Mouse (Mus musculus): ENCODE measurements around the gene Med9. TPM values are rescaled to one million over a fixed set of nuclear protein-coding genes. Genes with fewer than 3 reads are reported as not detected.

The Med9 gene
- polyA plus RNA-seq, 1 experiment from 2014 or later = 27.8 TPM

DNA sequence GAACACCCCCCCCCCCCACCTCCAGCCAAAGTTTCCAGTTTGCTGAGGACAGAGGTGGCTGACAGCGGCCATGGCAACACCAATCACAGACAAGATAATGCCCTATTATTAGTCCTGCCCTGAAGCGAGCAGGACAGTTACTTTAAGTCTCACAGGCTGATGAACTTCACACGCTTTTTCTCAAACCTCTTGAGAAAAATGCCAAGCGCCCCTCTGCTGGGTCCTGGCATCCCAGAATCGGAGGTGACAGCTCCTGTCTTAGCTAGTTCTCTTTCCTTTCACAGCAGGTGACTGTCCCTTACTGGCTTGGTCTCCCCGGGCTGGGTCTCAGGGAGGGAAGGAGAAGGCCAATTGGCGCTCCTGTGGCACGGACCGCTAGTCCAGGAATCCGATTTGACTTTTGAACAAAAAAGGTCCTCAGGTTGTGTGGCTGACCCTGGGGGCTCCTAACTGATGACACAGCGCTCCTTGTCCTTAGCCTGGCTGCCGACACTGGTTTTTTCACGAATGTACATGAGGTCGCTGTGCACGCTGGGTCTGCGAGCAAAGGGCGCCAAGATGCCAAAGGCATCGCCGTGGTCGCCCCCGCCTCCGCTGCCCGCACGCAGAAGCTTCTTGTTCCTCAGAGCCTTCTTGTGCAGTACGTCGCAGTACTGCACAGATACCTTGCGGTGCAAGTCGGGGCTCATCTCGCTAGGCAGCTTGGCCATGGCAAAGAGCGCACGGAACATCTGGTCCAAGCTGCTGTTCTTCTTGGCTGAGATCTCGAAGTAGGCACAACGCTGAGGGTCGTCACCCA lies 15.6 kb downstream of the Med9 start:
- DNase-seq (ENCODE audit: low spot score) = no peak
- WGBS = 15% methylated on average over 34 of the region's 34 CpGs
- peak overlapping the region; percentile 92 for H3K4me2 ChIP-seq (replicated peaks; ENCODE audit: low read depth)

DNA sequence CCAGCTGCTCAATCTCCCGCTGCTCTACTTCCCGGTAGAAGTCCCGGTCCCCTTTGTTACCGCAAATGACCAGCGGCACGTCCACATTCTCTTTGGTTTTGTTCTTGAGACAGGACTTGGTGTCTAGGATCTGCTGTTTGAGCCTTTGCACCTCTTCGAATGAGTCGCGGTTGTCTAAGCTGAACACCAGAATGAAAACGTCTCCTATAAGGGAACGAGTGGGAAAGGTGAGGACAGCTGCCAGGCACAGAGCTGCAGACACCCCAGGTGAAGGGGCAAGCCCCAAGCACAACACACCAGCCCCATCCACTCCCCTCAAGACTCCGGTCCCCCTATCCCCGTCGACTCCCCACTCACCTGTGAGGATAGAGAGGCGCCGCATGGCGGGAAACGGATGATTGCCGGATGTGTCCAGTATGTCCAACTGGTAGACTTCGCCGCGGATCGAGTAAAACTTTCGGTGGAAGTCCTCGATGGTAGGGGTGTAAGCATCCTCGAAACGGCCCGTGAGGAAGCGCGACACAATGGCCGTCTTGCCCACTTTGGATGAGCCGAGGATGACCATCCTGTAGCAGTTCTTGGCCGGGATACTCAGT lies 16.3 kb downstream of the Med9 start:
- Histone ChIP-seq H3K4me2 (replicated peaks; ENCODE audit: low read depth) (peak overlapping the region; percentile 92), H3K27me3 (ENCODE audit: control insufficient read depth, insufficient read depth, low read length) (no peaks in the 10 kb centered on the region), H3K36me3 (ENCODE audit: control insufficient read depth, insufficient read depth, low read length) (peaks cover 9% of the 10 kb centered on the region), H3K9me3 (ENCODE audit: control insufficient read depth, low read length) (no peaks in the 10 kb centered on the region), H3K4me1 (replicated peaks; ENCODE audit: control insufficient read depth, insufficient read depth) (0 out of 2 replicates have a peak, but pooled peaks cover 2% of the 10 kb centered on the region), H3K9ac (ENCODE audit: low read length) (peak overlapping the region; percentile 52), H3K4me3 (ENCODE audit: low read depth, low read length) (peak overlapping the region; percentile 46), H3K27ac (replicated peaks) (peak overlapping the region; percentile 83; the same call in 1 of the 2 replicates)
- peak; percentile 33 for DNase-seq (ENCODE audit: low spot score)
- WGBS = under 1% methylated on average over 33 of the region's 33 CpGs
- ATAC-seq (ENCODE audit: low FRiP score, low TSS enrichment) = no peak
- TF ChIP-seq EP300 (optimal IDR thresholded peaks at IDR 0.05) = no peak
- no peak for TF ChIP-seq CTCF (IDR thresholded peaks at IDR 0.05; ENCODE audit: low read depth)

More for the DNA sequence above, 15.6 kb downstream of the Med9 start:
- Histone ChIP-seq H3K4me1 (replicated peaks; ENCODE audit: control insufficient read depth, insufficient read depth) (0 out of 2 replicates have a peak, but pooled peaks cover 2% of the 10 kb centered on the region), H3K4me3 (ENCODE audit: low read depth, low read length) (peak overlapping the region; percentile 46), H3K27ac (replicated peaks) (no peak overlapping the region), H3K36me3 (ENCODE audit: control insufficient read depth, insufficient read depth, low read length) (peaks cover 9% of the 10 kb centered on the region), H3K9me3 (ENCODE audit: control insufficient read depth, low read length) (no peaks in the 10 kb centered on the region), H3K9ac (ENCODE audit: low read length) (peak overlapping the region; percentile 52), H3K27me3 (ENCODE audit: control insufficient read depth, insufficient read depth, low read length) (no peaks in the 10 kb centered on the region)
- no peak for TF ChIP-seq CTCF (IDR thresholded peaks at IDR 0.05; ENCODE audit: low read depth)
- no peak for TF ChIP-seq EP300 (optimal IDR thresholded peaks at IDR 0.05)
- no peak for ATAC-seq (ENCODE audit: low FRiP score, low TSS enrichment)

DNA sequence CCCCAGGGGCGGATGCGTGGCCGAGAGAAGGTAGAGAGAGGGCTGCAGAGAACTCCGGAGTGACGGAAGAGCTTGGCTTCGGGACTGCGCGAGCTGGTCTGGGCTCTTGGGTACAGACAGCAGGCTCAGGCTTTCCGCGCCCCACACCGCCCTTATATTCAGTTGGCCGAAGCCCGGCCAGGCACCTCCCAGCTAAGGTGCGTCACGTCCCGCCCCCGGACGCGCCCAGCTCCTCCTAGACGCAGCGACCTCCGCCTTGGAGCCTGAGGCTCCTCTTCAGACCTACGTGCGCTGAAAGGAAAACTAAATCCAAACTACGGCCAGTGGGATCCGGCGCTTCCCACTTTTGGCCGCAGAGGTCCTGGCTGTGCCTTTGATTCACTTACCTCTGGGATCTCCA lies 16.8 kb downstream of the Med9 start, which contains the start of gene Rasd1:
Gene Rasd1, minus strand, starts transcription at position 127 of the 400 bp plus-strand sequence.
- no peaks in the 10 kb centered on the region for H3K27me3 ChIP-seq (ENCODE audit: control insufficient read depth, insufficient read depth, low read length)
- TF ChIP-seq CTCF (IDR thresholded peaks at IDR 0.05; ENCODE audit: low read depth) = no peak
- TF ChIP-seq EP300 (optimal IDR thresholded peaks at IDR 0.05) = no peak
- peak within 1 kb of the TSS; percentile 92 for H3K4me2 ChIP-seq (replicated peaks; ENCODE audit: low read depth)
- no peaks in the 10 kb centered on the region for H3K9me3 ChIP-seq (ENCODE audit: control insufficient read depth, low read length)
- DNase-seq (ENCODE audit: low spot score) (peak; percentile 92), ATAC-seq (ENCODE audit: low FRiP score, low TSS enrichment) (peak; percentile 93)
- 0 out of 2 replicates have a peak, but pooled peaks cover 2% of the 10 kb centered on the region for H3K4me1 ChIP-seq (replicated peaks; ENCODE audit: control insufficient read depth, insufficient read depth)
- peak within 1 kb of the TSS; percentile 52 for H3K9ac ChIP-seq (ENCODE audit: low read length)
- 0% methylated on average over 28 of the region's 28 CpGs for WGBS
- peak within 1 kb of the TSS; percentile 46 for H3K4me3 ChIP-seq (ENCODE audit: low read depth, low read length)
- H3K27ac ChIP-seq (replicated peaks) = peak within 1 kb of the TSS; percentile 83
- peaks cover 9% of the 10 kb centered on the region for H3K36me3 ChIP-seq (ENCODE audit: control insufficient read depth, insufficient read depth, low read length)

DNA sequence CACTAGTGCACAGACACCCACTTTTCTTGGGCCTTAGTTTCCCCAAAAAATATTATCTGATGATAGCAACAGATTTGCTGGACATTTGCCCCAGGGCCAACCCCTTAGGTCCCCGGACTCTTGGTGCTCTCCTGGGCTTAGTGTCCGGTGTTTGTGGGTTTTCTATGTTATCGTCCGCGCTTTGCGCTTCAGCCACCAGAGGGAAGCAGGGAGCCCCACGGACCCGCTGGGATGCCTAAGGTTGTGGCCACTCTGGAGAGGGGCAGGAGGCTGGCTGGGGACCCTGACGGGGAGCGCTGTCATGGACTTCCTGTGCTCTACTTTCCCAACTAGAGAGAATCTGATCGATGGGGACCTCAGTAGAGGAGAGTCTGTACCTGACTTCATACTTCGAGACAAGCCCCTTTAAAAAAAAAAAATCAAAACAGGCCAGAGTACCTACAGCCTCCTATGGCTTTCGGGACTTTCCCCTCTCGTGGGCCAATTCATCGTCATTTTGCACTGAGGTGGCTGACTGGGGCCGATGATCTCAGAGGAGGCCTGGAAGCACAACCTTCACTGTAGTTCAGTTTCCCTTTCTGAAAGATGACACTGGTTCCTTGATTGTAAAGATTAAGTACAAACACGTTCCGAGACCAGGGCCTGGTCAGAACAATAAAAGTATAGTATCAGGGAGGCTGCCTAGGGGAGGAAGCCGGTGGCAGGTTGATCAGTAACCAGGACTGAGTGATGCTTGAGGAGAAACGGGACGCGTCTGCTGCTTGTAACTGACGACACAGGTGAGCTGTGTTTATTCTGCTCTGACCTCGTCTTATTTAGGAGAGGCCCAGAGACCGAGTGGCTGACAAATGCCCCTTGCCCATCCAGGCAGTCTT lies 17.5 kb downstream of the Med9 start:
- Histone ChIP-seq H3K9ac (ENCODE audit: low read length) (peak overlapping the region; percentile 52), H3K27ac (replicated peaks) (peak overlapping the region; percentile 83), H3K4me3 (ENCODE audit: low read depth, low read length) (peak overlapping the region; percentile 46), H3K4me1 (replicated peaks; ENCODE audit: control insufficient read depth, insufficient read depth) (0 out of 2 replicates have a peak, but pooled peaks cover 2% of the 10 kb centered on the region), H3K36me3 (ENCODE audit: control insufficient read depth, insufficient read depth, low read length) (peaks cover 9% of the 10 kb centered on the region), H3K9me3 (ENCODE audit: control insufficient read depth, low read length) (no peaks in the 10 kb centered on the region), H3K27me3 (ENCODE audit: control insufficient read depth, insufficient read depth, low read length) (no peaks in the 10 kb centered on the region), H3K4me2 (replicated peaks; ENCODE audit: low read depth) (peak overlapping the region; percentile 92)
- TF ChIP-seq EP300 (optimal IDR thresholded peaks at IDR 0.05) = no peak
- peak; percentile 97 for TF ChIP-seq CTCF (IDR thresholded peaks at IDR 0.05; ENCODE audit: low read depth)
- DNase-seq (ENCODE audit: low spot score) (peak; percentile 83), ATAC-seq (ENCODE audit: low FRiP score, low TSS enrichment) (peak; percentile 84)
- WGBS = 17% methylated on average over 25 of the region's 25 CpGs

DNA sequence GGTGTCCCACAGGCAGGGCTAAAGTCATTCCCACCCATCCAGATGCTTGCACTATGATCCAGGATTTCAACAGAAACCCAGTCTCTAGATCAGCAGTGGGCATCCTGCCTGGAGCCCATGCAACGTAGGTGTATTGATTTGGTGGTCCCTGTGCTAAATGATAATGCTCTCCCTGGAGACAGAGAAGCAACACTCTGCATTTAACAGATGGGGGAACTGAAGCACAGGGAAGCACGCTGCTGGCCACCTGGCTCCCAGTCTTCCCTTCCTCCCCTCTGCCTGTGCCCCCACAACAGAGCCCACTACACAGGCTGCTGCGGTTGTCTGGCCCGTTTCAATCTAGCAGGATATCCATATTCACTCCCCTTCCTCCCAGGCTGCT lies 18.1 kb downstream of the Med9 start:
- Histone ChIP-seq H3K4me3 (ENCODE audit: low read depth, low read length) (no peak overlapping the region), H3K9ac (ENCODE audit: low read length) (no peak overlapping the region), H3K4me1 (replicated peaks; ENCODE audit: control insufficient read depth, insufficient read depth) (0 out of 2 replicates have a peak, but pooled peaks cover 2% of the 10 kb centered on the region), H3K27me3 (ENCODE audit: control insufficient read depth, insufficient read depth, low read length) (no peaks in the 10 kb centered on the region), H3K4me2 (replicated peaks; ENCODE audit: low read depth) (no peak overlapping the region), H3K27ac (replicated peaks) (no peak overlapping the region), H3K36me3 (ENCODE audit: control insufficient read depth, insufficient read depth, low read length) (peaks cover 6% of the 10 kb centered on the region), H3K9me3 (ENCODE audit: control insufficient read depth, low read length) (no peaks in the 10 kb centered on the region)
- 52% methylated on average over 4 of the region's 4 CpGs for WGBS
- ATAC-seq (ENCODE audit: low FRiP score, low TSS enrichment) (no peak), DNase-seq (ENCODE audit: low spot score) (no peak)
- TF ChIP-seq CTCF (IDR thresholded peaks at IDR 0.05; ENCODE audit: low read depth) = no peak
- TF ChIP-seq EP300 (optimal IDR thresholded peaks at IDR 0.05) = no peak
